Mouse (Mus musculus): ENCODE measurements around the gene Pcnx2.

GRCm38 (mm10) chr8:125902521-125902920, 4.4 kb upstream of the Pcnx2 start:
- TF ChIP-seq POLR2A (IDR thresholded peaks at IDR 0.05; ENCODE audit: extremely low read depth, insufficient read depth, low read length) (no peak), CTCF (IDR thresholded peaks at IDR 0.05; ENCODE audit: extremely low read depth, insufficient read depth, low read length) (no peak)
